In the genomic region with DNA sequence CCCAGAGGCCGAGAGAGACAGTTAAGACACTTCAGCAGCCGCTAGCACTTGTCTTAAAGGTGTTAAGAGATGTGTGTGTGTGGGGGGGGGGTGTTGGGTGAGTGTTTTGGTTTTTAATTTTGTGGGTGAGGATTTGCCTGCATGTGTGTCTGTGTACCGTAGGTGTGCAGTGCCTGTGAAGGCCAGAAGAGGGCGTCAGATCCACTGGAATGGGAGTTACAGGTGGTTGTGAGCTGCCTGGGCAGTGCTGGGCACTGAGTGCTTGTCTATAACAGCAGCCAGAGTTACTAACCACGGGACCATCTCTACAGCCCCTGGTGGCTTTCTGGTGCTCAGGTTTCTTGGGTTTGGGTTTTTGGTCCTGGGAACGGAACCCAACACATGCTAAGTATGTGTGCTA, we compare ENCODE assay signal across 23 mouse cellular contexts. TPM values are rescaled to one million over a fixed set of nuclear protein-coding genes. Genes with fewer than 3 reads are reported as not detected.
DNase-seq lines count a peak whose midpoint lies in the region; ATAC-seq and TF ChIP-seq lines count a peak whose summit lies in the region.
"Had no signal": no experiment of that assay in that cellular context is flagged by ENCODE, and none has a peak within 500 bp of the region (broad histone marks: within the 10 kb centered on the region; RNA-seq: fewer than 3 reads in every experiment).

No protein-coding gene starts in this region.

- no peak overlapping the region for H3K4me3 ChIP-seq in gastrocnemius, adult 2 months
- no peak overlapping the region for H3K4me3 ChIP-seq in left cerebral cortex, adult 2 months
- H3K4me3 ChIP-seq in midbrain, postnatal 0 days (ENCODE audit: low read depth, low read length): no peak overlapping the region
- H3K4me3 ChIP-seq in midbrain, embryonic 13.5 days (replicated peaks): no peak overlapping the region

- no peaks in the 10 kb centered on the region for H3K9me3 ChIP-seq in midbrain, postnatal 0 days (ENCODE audit: low read length)
- no peaks in the 10 kb centered on the region for H3K9me3 ChIP-seq in midbrain, embryonic 13.5 days
- H3K9me3 ChIP-seq: heart, embryonic 13.5 days; kidney, embryonic 15.5 days had no signal

- H3K36me3 ChIP-seq in midbrain, postnatal 0 days (ENCODE audit: insufficient read depth, low read length): 0 out of 2 replicates have a peak, but pooled peaks cover 5% of the 10 kb centered on the region
- no peaks in the 10 kb centered on the region for H3K36me3 ChIP-seq in midbrain, embryonic 13.5 days

- 87% methylated on average over 6 of the region's 6 CpGs for WGBS in midbrain, postnatal 0 days
- WGBS in midbrain, embryonic 13.5 days: 83% methylated on average over 6 of the region's 6 CpGs

- H3K4me2 ChIP-seq in midbrain, postnatal 0 days (ENCODE audit: low read depth, low read length, poor library complexity, severe bottlenecking): no peak overlapping the region
- no peak overlapping the region for H3K4me2 ChIP-seq in midbrain, embryonic 13.5 days (replicated peaks)

- no peaks in the 10 kb centered on the region for H3K27me3 ChIP-seq in midbrain, postnatal 0 days (ENCODE audit: insufficient read depth, low read length)
- peaks cover 15% of the 10 kb centered on the region; the same call in 1 of the 2 replicates for H3K27me3 ChIP-seq in midbrain, embryonic 13.5 days
- H3K27me3 ChIP-seq: heart, embryonic 13.5 days; kidney, embryonic 15.5 days had no signal

- H3K27ac ChIP-seq in gastrocnemius, adult 2 months: peak overlapping the region; percentile 99; the same call in 1 of the 2 replicates
- no peak overlapping the region for H3K27ac ChIP-seq in left cerebral cortex, adult 2 months
- no peak overlapping the region for H3K27ac ChIP-seq in midbrain, postnatal 0 days (ENCODE audit: low read depth, low read length)
- H3K27ac ChIP-seq in midbrain, embryonic 13.5 days: no peak overlapping the region

- intact Hi-C loops in gastrocnemius, adult 2 months (cut with DNase I): no loop called here
- intact Hi-C loops in left cerebral cortex, adult 2 months (cut with DNase I): no loop called here
- intact Hi-C loops in left cerebral cortex, postnatal 4 days (cut with DNase I): no loop called here

- H3K9ac ChIP-seq in midbrain, postnatal 0 days (replicated peaks; ENCODE audit: low read length, poor library complexity, severe bottlenecking): no peak overlapping the region
- no peak overlapping the region for H3K9ac ChIP-seq in midbrain, embryonic 13.5 days (replicated peaks)

- ATAC-seq in midbrain, postnatal 0 days (ENCODE audit: low FRiP score): no peak
- ATAC-seq in midbrain, embryonic 13.5 days: no peak
- ATAC-seq: inflammation-experienced regulatory T-cells, adult 6 months had no signal

- H3K4me1 ChIP-seq in midbrain, postnatal 0 days (ENCODE audit: insufficient read depth, low read length): no peaks in the 10 kb centered on the region
- peaks cover 29% of the 10 kb centered on the region for H3K4me1 ChIP-seq in midbrain, embryonic 13.5 days (replicated peaks)

- no peak for DNase-seq in gastrocnemius, adult 2 months
- DNase-seq in gastrocnemius, postnatal 4 days (ENCODE audit: low spot score in 2 of 2): no peak
- no peak for DNase-seq in left cerebral cortex, adult 2 months (ENCODE audit: extremely low spot score in 1 of 2, low spot score in 2 of 2)
- DNase-seq in left cerebral cortex, postnatal 4 days: no peak
- DNase-seq in midbrain, postnatal 0 days (ENCODE audit: low spot score): no peak
- no peak for DNase-seq in frontal cortex, postnatal 36 days (ENCODE audit: low spot score in 2 of 2)
- no peak for DNase-seq in cerebellum, postnatal 4 days (ENCODE audit: low spot score in 2 of 2)
- DNase-seq: adrenal gland, postnatal 36 days; cerebellum, adult 8-10 months; gastrocnemius, postnatal 14 days; heart, postnatal 4 days; lung, adult 18-20 months; thymus, postnatal 36 days had no signal

- peak; percentile 29; the same call in 1 of the 2 replicates for TF ChIP-seq CTCF in gastrocnemius, adult 2 months (IDR thresholded peaks at IDR 0.05)
- TF ChIP-seq CTCF in left cerebral cortex, adult 2 months (IDR thresholded peaks at IDR 0.05): peak; percentile 22
- peak; percentile 29; the same call in 1 of the 2 replicates for TF ChIP-seq CTCF in midbrain, postnatal 0 days (IDR thresholded peaks at IDR 0.05)

RNA-seq across cellular contexts. Expression of a gene that starts 2.1 kb away (rescaled TPM):
- total RNA-seq in gastrocnemius, adult 2 months (2021): 10 to 100 TPM; 33.9 to 34.7 TPM
- total RNA-seq in gastrocnemius, postnatal 4 days (2021): 10 to 100 TPM; 42.7 to 53.4 TPM
- 10 to 100 TPM; 18.5 to 24.6 TPM for total RNA-seq in left cerebral cortex, adult 2 months (2021)
- total RNA-seq in left cerebral cortex, postnatal 4 days (2021): 10 to 100 TPM; 32.1 to 33.8 TPM
- 22.6 and 35.4 TPM in 2 replicates for total RNA-seq in midbrain, postnatal 0 days (2014; rRNA removed)
- polyA plus RNA-seq in midbrain, postnatal 0 days (2015; fragmentation: Nextera tagmentation; extraction: Ambion mirVana): 10.4 and 10.7 TPM in 2 replicates
- 7.3 and 10.8 TPM in 2 replicates for polyA plus RNA-seq in midbrain, embryonic 13.5 days (2015; fragmentation: Nextera tagmentation; extraction: Ambion mirVana)

RNA-seq across cellular contexts. Expression of a gene that starts 3.6 kb away (rescaled TPM):
- total RNA-seq in gastrocnemius, adult 2 months (2021): 1,000 to 10,000 TPM in 1 of 2 experiments, 100 to 1,000 TPM in 1; 818 to 1,018 TPM
- 100 to 1,000 TPM; 523 to 551 TPM for total RNA-seq in gastrocnemius, postnatal 4 days (2021)
- under 1 TPM; 0.23 to 0.61 TPM for total RNA-seq in left cerebral cortex, adult 2 months (2021)
- total RNA-seq in left cerebral cortex, postnatal 4 days (2021): under 1 TPM; 0.36 to 0.38 TPM
- 0.33 TPM in 1 of 2 replicates, not detected in the other for total RNA-seq in midbrain, postnatal 0 days (2014; rRNA removed)
- polyA plus RNA-seq in midbrain, postnatal 0 days (2015; fragmentation: Nextera tagmentation; extraction: Ambion mirVana): 0.26 and 0.49 TPM in 2 replicates
- 0.10 and 0.26 TPM in 2 replicates for polyA plus RNA-seq in midbrain, embryonic 13.5 days (2015; fragmentation: Nextera tagmentation; extraction: Ambion mirVana)
- polyA plus RNA-seq: inflammation-experienced regulatory T-cells, adult 6 months had no signal

RNA-seq across cellular contexts. Expression of a gene that starts 35.3 kb away (rescaled TPM):
- total RNA-seq in gastrocnemius, adult 2 months (2021): under 1 TPM; 0.08 to 0.10 TPM
- total RNA-seq in gastrocnemius, postnatal 4 days (2021): 1 to 10 TPM; 1.9 to 2.4 TPM
- total RNA-seq in left cerebral cortex, adult 2 months (2021): 100 to 1,000 TPM; 156 to 159 TPM
- 100 to 1,000 TPM; 106 to 108 TPM for total RNA-seq in left cerebral cortex, postnatal 4 days (2021)
- total RNA-seq in midbrain, postnatal 0 days (2014; rRNA removed): 87.4 and 104 TPM in 2 replicates
- 28.9 and 31.6 TPM in 2 replicates for polyA plus RNA-seq in midbrain, postnatal 0 days (2015; fragmentation: Nextera tagmentation; extraction: Ambion mirVana)
- 17.2 and 19.8 TPM in 2 replicates for polyA plus RNA-seq in midbrain, embryonic 13.5 days (2015; fragmentation: Nextera tagmentation; extraction: Ambion mirVana)
- total RNA-seq: megakaryocyte, adult 5-6 weeks had no signal

RNA-seq across cellular contexts. Expression of a gene that starts 38.9 kb away (rescaled TPM):
- not detected for total RNA-seq in gastrocnemius, adult 2 months (2021)
- 1 to 10 TPM in 1 of 2 experiments, under 1 TPM in 1; 0.86 to 1.1 TPM for total RNA-seq in gastrocnemius, postnatal 4 days (2021)
- 100 to 1,000 TPM; 156 to 178 TPM for total RNA-seq in left cerebral cortex, adult 2 months (2021)
- 10 to 100 TPM; 60.4 to 68.3 TPM for total RNA-seq in left cerebral cortex, postnatal 4 days (2021)
- 68.6 and 96.6 TPM in 2 replicates for total RNA-seq in midbrain, postnatal 0 days (2014; rRNA removed)
- 59.9 and 70.3 TPM in 2 replicates for polyA plus RNA-seq in midbrain, postnatal 0 days (2015; fragmentation: Nextera tagmentation; extraction: Ambion mirVana)
- polyA plus RNA-seq in midbrain, embryonic 13.5 days (2015; fragmentation: Nextera tagmentation; extraction: Ambion mirVana): 7.1 and 7.9 TPM in 2 replicates
- total RNA-seq: megakaryocyte, adult 5-6 weeks had no signal
- polyA plus RNA-seq: inflammation-experienced regulatory T-cells, adult 6 months had no signal

RNA-seq across cellular contexts. Expression of a gene that starts 54.2 kb away (rescaled TPM):
- total RNA-seq in gastrocnemius, adult 2 months (2021): not detected
- total RNA-seq in gastrocnemius, postnatal 4 days (2021): not detected
- under 1 TPM in 1 of 2 experiments, not detected in 1; 0.23 TPM for total RNA-seq in left cerebral cortex, adult 2 months (2021)
- not detected for total RNA-seq in left cerebral cortex, postnatal 4 days (2021)
- total RNA-seq in midbrain, postnatal 0 days (2014; rRNA removed): not detected in 2 replicates
- not detected in 2 replicates for polyA plus RNA-seq in midbrain, postnatal 0 days (2015; fragmentation: Nextera tagmentation; extraction: Ambion mirVana)
- not detected in 2 replicates for polyA plus RNA-seq in midbrain, embryonic 13.5 days (2015; fragmentation: Nextera tagmentation; extraction: Ambion mirVana)
- total RNA-seq: gastrocnemius, postnatal 14 days; heart, postnatal 4 days; left cerebral cortex, adult 18-20 months had no signal
- polyA plus RNA-seq: embryonic facial prominence, embryonic 14.5 days; heart, embryonic 13.5 days; kidney, embryonic 15.5 days; limb, embryonic 11.5 days; neural tube, embryonic 11.5 days; stomach, embryonic 16.5 days had no signal

Comparison
In these comparisons a context has a peak if more than half of its experiments do, and no peak if none do; other contexts are left out.
1. RNA of a gene that starts 3.6 kb away (total RNA-seq): 818 to 1,018 TPM in gastrocnemius, adult 2 months and 523 to 551 TPM in gastrocnemius, postnatal 4 days; 0.23 to 0.61 TPM in left cerebral cortex, adult 2 months, 0.36 to 0.38 TPM in left cerebral cortex, postnatal 4 days and 0.33 TPM in midbrain, postnatal 0 days; every median in the first group is over 100 times any median in the second.
2. RNA of a gene that starts 35.3 kb away (total RNA-seq): 156 to 159 TPM in left cerebral cortex, adult 2 months, 106 to 108 TPM in left cerebral cortex, postnatal 4 days and 87.4 to 104 TPM in midbrain, postnatal 0 days; 1.9 to 2.4 TPM in gastrocnemius, postnatal 4 days and 0.08 to 0.10 TPM in gastrocnemius, adult 2 months; every median in the first group is over 10 times any median in the second.
3. Peak in every context shown above with its lines, with median percentiles within 50 percentile points of each other: CTCF ChIP-seq.